Mouse (Mus musculus) heart, adult 2 months (tissue): ENCODE data around the gene Them7.

Experiments
- CTCF ChIP-seq: fragments of 200-600 bp; IDR thresholded peaks from 2 replicates; pipeline ENCODE4 v1.8.1; 2022; ENCODE audit warnings: antibody characterized with exemption, mild to moderate bottlenecking, moderate library complexity
- POLR2A ChIP-seq: fragments of 200-500 bp; IDR thresholded peaks from 2 replicates; pipeline ENCODE4 v1.6.1; 2011; ENCODE audit warnings: mild to moderate bottlenecking, low read depth, low read length, control low read depth; ENCODE audit not compliant: insufficient read depth

- TF ChIP-seq CTCF: no peak
- 0 out of 2 replicates have a peak, but pooled peaks have one; percentile 16 for TF ChIP-seq POLR2A
These were observed 174.5 kb downstream of the Them7 start for GRCm38 (mm10) chr2:105398636-105399084.
